Mouse (Mus musculus) CD4-positive, CD25-positive, alpha-beta regulatory T cell, adult 2 months (primary cell): ENCODE results near the gene Susd1.

ENCODE experiments used
- DNase-seq: peaks from one replicate; pipeline ENCODE4 v3.0.0-alpha.2; 2012; ENCODE audit warnings: low read depth, low spot score

Susd1 gene

GRCm38 (mm10) chr4:59434039-59434438, 4.4 kb downstream of the Susd1 start:
- DNase-seq, result no peak

- no peak for DNase-seq
Observed at GRCm38 (mm10) chr4:59429128-59429527, 9.3 kb downstream of the Susd1 start.

- no peak for DNase-seq
Observed at GRCm38 (mm10) chr4:59426429-59426828, 12.0 kb downstream of the Susd1 start.

- DNase-seq, result no peak
Observed at GRCm38 (mm10) chr4:59422808-59423207, 15.6 kb downstream of the Susd1 start.

GRCm38 (mm10) chr4:59422025-59422783, 16.2 kb downstream of the Susd1 start:
- DNase-seq, result no peak

- DNase-seq, result no peak
Observed at GRCm38 (mm10) chr4:59421369-59421746, 17.1 kb downstream of the Susd1 start.

GRCm38 (mm10) chr4:59420695-59421368, 17.6 kb downstream of the Susd1 start:
- DNase-seq, result no peak

GRCm38 (mm10) chr4:59419211-59419610, 19.2 kb downstream of the Susd1 start:
- DNase-seq, result no peak

GRCm38 (mm10) chr4:59413428-59413827, 25.0 kb downstream of the Susd1 start:
- DNase-seq, result no peak

- no peak for DNase-seq
Observed at GRCm38 (mm10) chr4:59411153-59411552, 27.3 kb downstream of the Susd1 start.

GRCm38 (mm10) chr4:59407766-59408165, 30.7 kb downstream of the Susd1 start:
- no peak for DNase-seq

GRCm38 (mm10) chr4:59404375-59404774, 34.1 kb downstream of the Susd1 start:
- no peak for DNase-seq

- no peak for DNase-seq
Observed at GRCm38 (mm10) chr4:59400931-59401330, 37.5 kb downstream of the Susd1 start.

- no peak for DNase-seq
Observed at GRCm38 (mm10) chr4:59399343-59399742, 39.1 kb downstream of the Susd1 start.

GRCm38 (mm10) chr4:59395528-59395927, 42.9 kb downstream of the Susd1 start:
- DNase-seq, result no peak

GRCm38 (mm10) chr4:59394155-59394554, 44.3 kb downstream of the Susd1 start:
- no peak for DNase-seq

GRCm38 (mm10) chr4:59388447-59389030, 49.9 kb downstream of the Susd1 start:
- no peak for DNase-seq

GRCm38 (mm10) chr4:59387387-59388210, 50.8 kb downstream of the Susd1 start:
- DNase-seq, result no peak

GRCm38 (mm10) chr4:59385254-59385895, 53.1 kb downstream of the Susd1 start:
- no peak for DNase-seq

GRCm38 (mm10) chr4:59383791-59384190, 54.6 kb downstream of the Susd1 start:
- no peak for DNase-seq

GRCm38 (mm10) chr4:59382131-59382530, 56.3 kb downstream of the Susd1 start:
- no peak for DNase-seq
